Mouse (Mus musculus): ENCODE measurements at regions not wholly inside any gene's neighbourhood (a gene's known extent, or its start where the extent isn't known, plus 50 kb on each side); places are given as distances from the start of the nearest gene placed in this dataset.

GRCm38 (mm10) chr10:66802691-66803090 lies 293.2 kb upstream of the Jmjd1c start:
- no peak for DNase-seq

- peak; percentile 75 for DNase-seq
Observed at GRCm38 (mm10) chr10:66807261-66807968, 288.5 kb upstream of the Jmjd1c start.

- no peak for DNase-seq
Observed at GRCm38 (mm10) chr10:66812515-66813260, 283.2 kb upstream of the Jmjd1c start.

GRCm38 (mm10) chr10:66813850-66814564 lies 281.9 kb upstream of the Jmjd1c start:
- DNase-seq: peak; percentile 31

- DNase-seq: peak; percentile 80
Observed at GRCm38 (mm10) chr10:66814565-66815201, 281.2 kb upstream of the Jmjd1c start.

- no peak for DNase-seq
Observed at GRCm38 (mm10) chr10:66815951-66816350, 280.0 kb upstream of the Jmjd1c start.

- no peak for DNase-seq
Observed at GRCm38 (mm10) chr10:66816776-66817175, 279.1 kb upstream of the Jmjd1c start.

- DNase-seq: peak; percentile 19
Observed at GRCm38 (mm10) chr10:66817876-66818275, 278.0 kb upstream of the Jmjd1c start.

GRCm38 (mm10) chr10:66819517-66819916 lies 276.4 kb upstream of the Jmjd1c start:
- no peak for DNase-seq

GRCm38 (mm10) chr10:66825737-66826136 lies 270.2 kb upstream of the Jmjd1c start:
- DNase-seq: no peak

- no peak for DNase-seq
Observed at GRCm38 (mm10) chr10:66826327-66826726, 269.6 kb upstream of the Jmjd1c start.

GRCm38 (mm10) chr10:66834974-66835373 lies 261.0 kb upstream of the Jmjd1c start:
- no peak for DNase-seq

- DNase-seq: no peak
Observed at GRCm38 (mm10) chr10:66839058-66839457, 256.9 kb upstream of the Jmjd1c start.

- DNase-seq: peak; percentile 11
Observed at GRCm38 (mm10) chr10:66843258-66843657, 252.7 kb upstream of the Jmjd1c start.

- DNase-seq: no peak
Observed at GRCm38 (mm10) chr10:66848778-66849177, 247.1 kb upstream of the Jmjd1c start.

GRCm38 (mm10) chr10:66849681-66850080 lies 246.2 kb upstream of the Jmjd1c start:
- peak; percentile 15 for DNase-seq

GRCm38 (mm10) chr10:66850972-66851478 lies 244.9 kb upstream of the Jmjd1c start:
- DNase-seq: no peak

- DNase-seq: no peak
Observed at GRCm38 (mm10) chr10:66851841-66852240, 244.1 kb upstream of the Jmjd1c start.

GRCm38 (mm10) chr10:66852708-66853107 lies 243.2 kb upstream of the Jmjd1c start:
- DNase-seq: no peak

GRCm38 (mm10) chr10:66853258-66853657 lies 242.7 kb upstream of the Jmjd1c start:
- peak; percentile 93 for DNase-seq

GRCm38 (mm10) chr10:66854895-66855294 lies 241.0 kb upstream of the Jmjd1c start:
- DNase-seq: no peak

GRCm38 (mm10) chr10:66857330-66857729 lies 238.6 kb upstream of the Jmjd1c start:
- no peak for DNase-seq
